Mouse (Mus musculus): ENCODE results near the gene Foxj3. TPM values are rescaled to one million over a fixed set of nuclear protein-coding genes. Genes with fewer than 3 reads are reported as not detected.
"Not testable (repeated sequence)": the region's sequence is repeated elsewhere in the genome, so short reads cannot be mapped to it uniquely, and the experiment has no call there.

The Foxj3 gene
- total RNA-seq, 2 experiments from 2014 or later: 33.9 to 58.3 TPM

GRCm38 (mm10) chr4:119563136-119563535, 26.3 kb downstream of the Foxj3 start:
- ATAC-seq (replicated peaks; ENCODE audit: low FRiP score, low TSS enrichment, poor library complexity, severe bottlenecking): no peak

- no peak for ATAC-seq (replicated peaks; ENCODE audit: low FRiP score, low TSS enrichment, poor library complexity, severe bottlenecking)
These were observed 29.6 kb downstream of the Foxj3 start for GRCm38 (mm10) chr4:119566322-119566835.

GRCm38 (mm10) chr4:119572682-119573081, 35.9 kb downstream of the Foxj3 start:
- ATAC-seq (replicated peaks; ENCODE audit: low FRiP score, low TSS enrichment, poor library complexity, severe bottlenecking): no peak

- no peak for ATAC-seq (replicated peaks; ENCODE audit: low FRiP score, low TSS enrichment, poor library complexity, severe bottlenecking)
These were observed 37.7 kb downstream of the Foxj3 start for GRCm38 (mm10) chr4:119574504-119574903.

- no peak for ATAC-seq (replicated peaks; ENCODE audit: low FRiP score, low TSS enrichment, poor library complexity, severe bottlenecking)
These were observed 38.7 kb downstream of the Foxj3 start for GRCm38 (mm10) chr4:119575459-119575858.

GRCm38 (mm10) chr4:119588037-119588436, 51.2 kb downstream of the Foxj3 start:
- ATAC-seq (replicated peaks; ENCODE audit: low FRiP score, low TSS enrichment, poor library complexity, severe bottlenecking): no peak

- no peak for ATAC-seq (replicated peaks; ENCODE audit: low FRiP score, low TSS enrichment, poor library complexity, severe bottlenecking)
These were observed 52.6 kb downstream of the Foxj3 start for GRCm38 (mm10) chr4:119589423-119589822.

GRCm38 (mm10) chr4:119590027-119590426, 53.2 kb downstream of the Foxj3 start:
- ATAC-seq (replicated peaks; ENCODE audit: low FRiP score, low TSS enrichment, poor library complexity, severe bottlenecking): no peak

- no peak for ATAC-seq (replicated peaks; ENCODE audit: low FRiP score, low TSS enrichment, poor library complexity, severe bottlenecking)
These were observed 55.7 kb downstream of the Foxj3 start for GRCm38 (mm10) chr4:119592479-119592878.

- no peak for ATAC-seq (replicated peaks; ENCODE audit: low FRiP score, low TSS enrichment, poor library complexity, severe bottlenecking)
These were observed 57.5 kb downstream of the Foxj3 start for GRCm38 (mm10) chr4:119594331-119594730.

- ATAC-seq (replicated peaks; ENCODE audit: low FRiP score, low TSS enrichment, poor library complexity, severe bottlenecking): no peak
These were observed 62.8 kb downstream of the Foxj3 start for GRCm38 (mm10) chr4:119599605-119600004.

- ATAC-seq (replicated peaks; ENCODE audit: low FRiP score, low TSS enrichment, poor library complexity, severe bottlenecking): peak; percentile 57
These were observed 72.7 kb downstream of the Foxj3 start for GRCm38 (mm10) chr4:119609488-119609887.

- ATAC-seq (replicated peaks; ENCODE audit: low FRiP score, low TSS enrichment, poor library complexity, severe bottlenecking): no peak
These were observed 77.3 kb downstream of the Foxj3 start for GRCm38 (mm10) chr4:119614078-119614477.

- ATAC-seq (replicated peaks; ENCODE audit: low FRiP score, low TSS enrichment, poor library complexity, severe bottlenecking): no peak
These were observed 77.9 kb downstream of the Foxj3 start for GRCm38 (mm10) chr4:119614724-119615123.

- ATAC-seq (replicated peaks; ENCODE audit: low FRiP score, low TSS enrichment, poor library complexity, severe bottlenecking): no peak
These were observed 89.4 kb downstream of the Foxj3 start for GRCm38 (mm10) chr4:119626081-119626645.

- no peak for ATAC-seq (replicated peaks; ENCODE audit: low FRiP score, low TSS enrichment, poor library complexity, severe bottlenecking)
These were observed 90.1 kb downstream of the Foxj3 start for GRCm38 (mm10) chr4:119626876-119627275.

GRCm38 (mm10) chr4:119627317-119627716, 90.5 kb downstream of the Foxj3 start:
- ATAC-seq (replicated peaks; ENCODE audit: low FRiP score, low TSS enrichment, poor library complexity, severe bottlenecking): no peak

- not testable (repeated sequence) for ATAC-seq (replicated peaks; ENCODE audit: low FRiP score, low TSS enrichment, poor library complexity, severe bottlenecking)
These were observed 91.6 kb downstream of the Foxj3 start for GRCm38 (mm10) chr4:119628363-119628762.

- ATAC-seq (replicated peaks; ENCODE audit: low FRiP score, low TSS enrichment, poor library complexity, severe bottlenecking): 0 out of 2 replicates have a peak, but pooled peaks have one; percentile 46
These were observed 94.5 kb downstream of the Foxj3 start for GRCm38 (mm10) chr4:119631115-119631919.

- 0 out of 2 replicates have a peak, but pooled peaks have one; percentile 25 for ATAC-seq (replicated peaks; ENCODE audit: low FRiP score, low TSS enrichment, poor library complexity, severe bottlenecking)
These were observed 95.9 kb downstream of the Foxj3 start for GRCm38 (mm10) chr4:119632721-119633120.

GRCm38 (mm10) chr4:119633342-119633741, 96.5 kb downstream of the Foxj3 start:
- ATAC-seq (replicated peaks; ENCODE audit: low FRiP score, low TSS enrichment, poor library complexity, severe bottlenecking): no peak

All from megakaryocyte-erythroid progenitor cell, adult 5-6 weeks (primary cell).